Mouse (Mus musculus): ENCODE measurements around the gene Axl.

The Axl gene

GRCm38 (mm10) chr7:25788220-25789128 lies at the start of gene Axl:
Gene Axl, minus strand, starts transcription at chr7:25788705.
- CTCF ChIA-PET = no interaction called here

GRCm38 (mm10) chr7:25835188-25835891 lies 46.8 kb upstream of the Axl start:
- CTCF ChIA-PET = no interaction called here

- CTCF ChIA-PET = no interaction called here
Measured at GRCm38 (mm10) chr7:25831557-25832530, 43.3 kb upstream of the Axl start.

- CTCF ChIA-PET = interaction anchor here (0.6 kb wide), 1 partner anchor 40 kb away, joined by 4 read pairs; no protein-coding TSS in a partner anchor
Measured at GRCm38 (mm10) chr7:25830251-25830650, 41.7 kb upstream of the Axl start.

GRCm38 (mm10) chr7:25827199-25827598 lies 38.7 kb upstream of the Axl start:
- CTCF ChIA-PET = interaction anchor here (0.6 kb wide), 1 partner anchor 101 kb away, joined by 3 read pairs; no protein-coding TSS in a partner anchor

- CTCF ChIA-PET = no interaction called here
Measured at GRCm38 (mm10) chr7:25826029-25826428, 37.5 kb upstream of the Axl start.

GRCm38 (mm10) chr7:25825043-25825442 lies 36.5 kb upstream of the Axl start:
- CTCF ChIA-PET = no interaction called here

- CTCF ChIA-PET = no interaction called here
Measured at GRCm38 (mm10) chr7:25816241-25816919, 27.9 kb upstream of the Axl start, which contains the start of gene Cyp2s1. Gene Cyp2s1, minus strand, starts transcription at chr7:25816913.

- CTCF ChIA-PET = interaction anchor here (0.6 kb wide), 1 partner anchor 837 kb away, joined by 3 read pairs; no protein-coding TSS in a partner anchor
Measured at GRCm38 (mm10) chr7:25815571-25815970, 27.1 kb upstream of the Axl start.

GRCm38 (mm10) chr7:25814711-25815110 lies 26.2 kb upstream of the Axl start:
- CTCF ChIA-PET = no interaction called here

GRCm38 (mm10) chr7:25812195-25812594 lies 23.7 kb upstream of the Axl start:
- CTCF ChIA-PET = no interaction called here

GRCm38 (mm10) chr7:25811716-25812115 lies 23.2 kb upstream of the Axl start:
- CTCF ChIA-PET = no interaction called here

GRCm38 (mm10) chr7:25805631-25806343 lies 17.3 kb upstream of the Axl start:
- CTCF ChIA-PET = interaction anchor here (0.9 kb wide), 1 partner anchor 9 kb away, joined by 4 read pairs; no protein-coding TSS in a partner anchor

- CTCF ChIA-PET = interaction anchor here (0.6 to 0.9 kb wide), 2 partner anchors 8 to 605 kb away, joined by 3 to 4 read pairs; no protein-coding TSS in a partner anchor
Measured at GRCm38 (mm10) chr7:25804792-25805191, 16.3 kb upstream of the Axl start.

- CTCF ChIA-PET = interaction anchor here (0.6 kb wide), 1 partner anchor 1421 kb away, joined by 6 read pairs; no protein-coding TSS in a partner anchor
Measured at GRCm38 (mm10) chr7:25803460-25803859, 15.0 kb upstream of the Axl start.

- CTCF ChIA-PET = no interaction called here
Measured at GRCm38 (mm10) chr7:25802241-25803125, 14.0 kb upstream of the Axl start.

GRCm38 (mm10) chr7:25801031-25801430 lies 12.5 kb upstream of the Axl start:
- CTCF ChIA-PET = no interaction called here

- CTCF ChIA-PET = interaction anchor here (0.6 kb wide), 1 partner anchor 37 kb away, joined by 3 read pairs; no protein-coding TSS in a partner anchor
Measured at GRCm38 (mm10) chr7:25799369-25799768, 10.9 kb upstream of the Axl start.

- CTCF ChIA-PET = no interaction called here
Measured at GRCm38 (mm10) chr7:25798540-25798939, 10.0 kb upstream of the Axl start.
